Mouse (Mus musculus) c-Kit-positive CD71-negative TER-119-negative erythroid progenitor cells, embryonic 14.5 days (primary cell): ENCODE measurements at regions not wholly inside any gene's neighbourhood (a gene's known extent, or its start where the extent isn't known, plus 50 kb on each side); places are given as distances from the start of the nearest gene placed in this dataset.

Source experiments
- DNase-seq: peaks from one replicate; pipeline ENCODE4 v3.0.0-alpha.2; 2013; ENCODE audit warnings: low read depth

GRCm38 (mm10) chr10:98780938-98781337 lies 133.3 kb upstream of the Atp2b1 start:
- DNase-seq: no peak

GRCm38 (mm10) chr10:98781888-98782351 lies 132.3 kb upstream of the Atp2b1 start:
- no peak for DNase-seq

- no peak for DNase-seq
Observed at GRCm38 (mm10) chr10:98785411-98785810, 128.8 kb upstream of the Atp2b1 start.

- no peak for DNase-seq
Observed at GRCm38 (mm10) chr10:98786089-98786488, 128.1 kb upstream of the Atp2b1 start.

GRCm38 (mm10) chr10:98789763-98790162 lies 124.4 kb upstream of the Atp2b1 start:
- DNase-seq: no peak

- DNase-seq: no peak
Observed at GRCm38 (mm10) chr10:98790456-98790855, 123.8 kb upstream of the Atp2b1 start.

GRCm38 (mm10) chr10:98792019-98792741 lies 122.0 kb upstream of the Atp2b1 start:
- DNase-seq: no peak

- no peak for DNase-seq
Observed at GRCm38 (mm10) chr10:98793926-98794536, 120.2 kb upstream of the Atp2b1 start.

- DNase-seq: no peak
Observed at GRCm38 (mm10) chr10:98796016-98796415, 118.2 kb upstream of the Atp2b1 start.

- DNase-seq: no peak
Observed at GRCm38 (mm10) chr10:98798634-98799415, 115.4 kb upstream of the Atp2b1 start.

- no peak for DNase-seq
Observed at GRCm38 (mm10) chr10:98799830-98800229, 114.4 kb upstream of the Atp2b1 start.

GRCm38 (mm10) chr10:98800949-98801348 lies 113.3 kb upstream of the Atp2b1 start:
- no peak for DNase-seq

- no peak for DNase-seq
Observed at GRCm38 (mm10) chr10:98805013-98805412, 109.2 kb upstream of the Atp2b1 start.

GRCm38 (mm10) chr10:98806798-98807535 lies 107.2 kb upstream of the Atp2b1 start:
- no peak for DNase-seq

GRCm38 (mm10) chr10:98808644-98809043 lies 105.6 kb upstream of the Atp2b1 start:
- DNase-seq: no peak

- no peak for DNase-seq
Observed at GRCm38 (mm10) chr10:98829051-98829450, 85.2 kb upstream of the Atp2b1 start.

- DNase-seq: no peak
Observed at GRCm38 (mm10) chr10:98831488-98831887, 82.7 kb upstream of the Atp2b1 start.

- no peak for DNase-seq
Observed at GRCm38 (mm10) chr10:98837289-98838181, 76.7 kb upstream of the Atp2b1 start.

- no peak for DNase-seq
Observed at GRCm38 (mm10) chr10:98838926-98839679, 75.1 kb upstream of the Atp2b1 start.

- DNase-seq: no peak
Observed at GRCm38 (mm10) chr10:98839963-98840362, 74.2 kb upstream of the Atp2b1 start.
